In genomic region chr14:57375205-57375604, GRCm38 (mm10) we compare ENCODE assay signal across 26 mouse cellular contexts.
"Had no signal": no experiment of that assay in that cellular context is flagged by ENCODE, and none has a peak within 500 bp of the region (broad histone marks: within the 10 kb centered on the region; RNA-seq: fewer than 3 reads in every experiment).

No protein-coding gene starts in this region.

- DNase-seq: forebrain, postnatal 0 days; gastrocnemius, adult 2 months; gastrocnemius, postnatal 10 days; gastrocnemius, postnatal 25 days; heart, adult 18-20 months; heart, postnatal 10 days; heart, postnatal 4 days; kidney, adult 18-20 months; kidney, adult 8-10 months; kidney, postnatal 10 days; kidney, postnatal 25 days; kidney, postnatal 4 days; layer of hippocampus, postnatal 36 days; left cerebral cortex, postnatal 4 days had no signal

- H3K36me3 ChIP-seq: heart, embryonic 10.5 days; heart, embryonic 12.5 days; hindbrain, embryonic 10.5 days; hindbrain, embryonic 12.5 days; limb, embryonic 13.5 days; limb, embryonic 15.5 days had no signal

- ATAC-seq: forebrain, postnatal 0 days; hindbrain, embryonic 16.5 days; inflammation-experienced regulatory T-cells, adult 6 months; intestine, embryonic 16.5 days had no signal

- H3K27me3 ChIP-seq: heart, embryonic 12.5 days; hindbrain, embryonic 12.5 days; limb, embryonic 13.5 days; limb, embryonic 15.5 days had no signal

- H3K27ac ChIP-seq: gastrocnemius, adult 2 months; heart, embryonic 10.5 days; hindbrain, embryonic 10.5 days; hindbrain, embryonic 12.5 days; hindbrain, embryonic 14.5 days; layer of hippocampus, adult 2 months; limb, embryonic 13.5 days; limb, embryonic 15.5 days; liver, embryonic 14.5 days had no signal

- H3K4me2 ChIP-seq: heart, embryonic 12.5 days; hindbrain, embryonic 12.5 days; hindbrain, embryonic 14.5 days; limb, embryonic 13.5 days; limb, embryonic 15.5 days had no signal

- H3K9ac ChIP-seq: forebrain, postnatal 0 days; heart, embryonic 12.5 days; hindbrain, embryonic 12.5 days; hindbrain, embryonic 14.5 days; limb, embryonic 13.5 days; limb, embryonic 15.5 days; liver, embryonic 14.5 days had no signal

- H3K4me1 ChIP-seq: heart, embryonic 10.5 days; heart, embryonic 12.5 days; hindbrain, embryonic 10.5 days; hindbrain, embryonic 12.5 days; limb, embryonic 13.5 days; limb, embryonic 15.5 days had no signal

- H3K9me3 ChIP-seq: heart, embryonic 10.5 days; heart, embryonic 12.5 days; hindbrain, embryonic 10.5 days; hindbrain, embryonic 12.5 days; limb, embryonic 13.5 days; limb, embryonic 15.5 days had no signal

- H3K4me3 ChIP-seq: gastrocnemius, adult 2 months; heart, embryonic 10.5 days; heart, embryonic 12.5 days; hindbrain, embryonic 10.5 days; hindbrain, embryonic 12.5 days; layer of hippocampus, adult 2 months; limb, embryonic 13.5 days; limb, embryonic 15.5 days had no signal
